Mouse (Mus musculus) small intestine, adult 2 months (tissue): ENCODE results near the gene Afdn.

ENCODE experiments used
- CTCF ChIP-seq: fragments of 200-500 bp; IDR thresholded peaks from 2 replicates; pipeline ENCODE4 v1.5.1; 2012; ENCODE audit warnings: low read depth, mild to moderate bottlenecking, control low read depth, inconsistent platforms, low read length, moderate library complexity, mixed read lengths; ENCODE audit not compliant: insufficient replicate concordance, insufficient read length; ENCODE audit errors: extremely low read depth
- POLR2A ChIP-seq: fragments of 200-500 bp; IDR thresholded peaks from 2 replicates; pipeline ENCODE4 v1.6.1; 2012; ENCODE audit warnings: low read depth, mild to moderate bottlenecking, control low read depth, inconsistent platforms, low read length, moderate library complexity

DNA sequence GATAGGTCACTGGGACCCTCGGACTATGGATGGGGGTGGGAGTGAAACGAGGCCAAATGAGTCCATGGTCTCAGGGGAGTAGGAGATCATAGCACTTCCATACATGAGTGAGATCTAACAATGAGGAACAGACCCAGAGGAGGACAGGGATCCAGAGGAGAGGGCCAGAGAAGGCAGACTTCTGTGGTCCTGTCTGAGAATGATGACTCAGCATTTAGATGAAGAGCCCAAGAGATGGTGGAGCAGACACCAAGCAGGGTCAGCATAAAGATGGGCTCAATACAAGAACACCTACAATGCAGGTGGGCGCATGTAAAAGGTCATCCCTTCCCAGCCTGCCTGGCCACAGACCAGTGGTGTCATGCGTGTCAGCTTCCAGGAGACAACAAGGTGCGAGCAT, 40.2 kb upstream of the Afdn start:
- no peak for TF ChIP-seq CTCF
- TF ChIP-seq POLR2A: no peak
